Mouse (Mus musculus) liver, embryonic 14.5 days (tissue): ENCODE data around the gene Ift122. TPM values are rescaled to one million over a fixed set of nuclear protein-coding genes. Genes with fewer than 3 reads are reported as not detected.

ENCODE experiments used
- ATAC-seq: fragments of 200-750 bp; cut with Nextera tagmentation; 2 replicates; pipeline ENCODE4 v1.8.0; 2017; ENCODE audit warnings: moderate number of reproducible peaks, mild to moderate bottlenecking, moderate library complexity; ENCODE audit not compliant: insufficient read depth
- DNase-seq, 3 experiments: peaks; one replicate each; pipeline ENCODE4 v3.0.0-alpha.2; 2012 to 2013; ENCODE audit warnings: low read depth in 3 of 3, low spot score in 3 of 3
- H3K27ac ChIP-seq: fragments of 300-500 bp; sonication (generic); 2 replicates; pipeline ENCODE4 v1.5.1; 2014; ENCODE audit warnings: moderate library complexity, mild to moderate bottlenecking, control low read depth, inconsistent platforms
- H3K27me3 ChIP-seq: fragments of 300-500 bp; sonication (generic); 2 replicates; pipeline ENCODE4 v1.6.1; 2014; ENCODE audit warnings: mild to moderate bottlenecking, low read length, moderate library complexity; ENCODE audit not compliant: control insufficient read depth, insufficient read depth
- H3K36me3 ChIP-seq: fragments of 300-500 bp; sonication (generic); replicated peaks from 2 replicates; pipeline ENCODE4 v1.6.1; 2014; ENCODE audit warnings: low read depth; ENCODE audit not compliant: control insufficient read depth, insufficient read depth
- H3K4me1 ChIP-seq, 2 experiments: fragments of 200-500 bp in 1 of 2; fragments of 300-500 bp in 1 of 2; sonication (generic) in 1 of 2; replicated peaks; 2 replicates each; pipeline ENCODE4 v1.6.1; 2012 to 2014; ENCODE audit warnings: antibody characterized with exemption in 1 of 2, inconsistent platforms in 1 of 2, low read length in 1 of 2; ENCODE audit not compliant: control insufficient read depth in 2 of 2, insufficient read depth in 2 of 2
- H3K4me2 ChIP-seq: fragments of 300-500 bp; sonication (generic); 2 replicates; pipeline ENCODE4 v1.6.1; 2014; ENCODE audit warnings: low read depth, mild to moderate bottlenecking, control low read depth, moderate library complexity
- H3K4me3 ChIP-seq, 2 experiments: fragments of 200-500 bp in 1 of 2; fragments of 300-500 bp in 1 of 2; sonication (generic) in 1 of 2; 2 replicates each; pipeline ENCODE4 v1.5.1; 2012 to 2014; ENCODE audit warnings: low read depth in 2 of 2, low read length in 2 of 2, mild to moderate bottlenecking in 2 of 2, control low read depth in 1 of 2, inconsistent platforms in 1 of 2, moderate library complexity in 1 of 2; ENCODE audit not compliant: insufficient read depth in 1 of 2
- H3K9ac ChIP-seq: fragments of 300-500 bp; sonication (generic); replicated peaks from 2 replicates; pipeline ENCODE4 v1.6.1; 2014; ENCODE audit warnings: mild to moderate bottlenecking, control low read depth, moderate library complexity
- H3K9me3 ChIP-seq: fragments of 300-500 bp; sonication (generic); 2 replicates; pipeline ENCODE4 v1.6.1; 2016; ENCODE audit warnings: low read length, mixed read lengths; ENCODE audit not compliant: control insufficient read depth
- CTCF ChIP-seq: IDR thresholded peaks from 2 replicates; pipeline ENCODE4 v1.5.1; 2016; ENCODE audit warnings: antibody characterized with exemption, low read depth, control low read depth
- EP300 ChIP-seq: IDR thresholded peaks from 2 replicates; pipeline ENCODE4 v1.6.1; 2016; ENCODE audit warnings: antibody characterized with exemption, low read depth
- WGBS: fragments of 180-500 bp; shearing (Covaris S2); extraction: QIAGEN DNeasy Blood & Tissue Kit; methylation state at CpG from one replicate; pipeline ENCODE4 v1.1.7; 2014; ENCODE audit not compliant: insufficient replicate concordance; 5-methylcytosine and 5-hydroxymethylcytosine counted together
- polyA plus RNA-seq, 2 experiments: library from polyadenylated mRNA; depleted of rRNA in 1 of 2; stranded (reverse) in 1 of 2; unstranded in 1 of 2; fragments of >200 nt; fragmentation: Nextera tagmentation in 1 of 2; extraction: Ambion mirVana in 1 of 2; gene quantifications; 2 replicates each; pipeline versions ENCODE4 v1.2.1 to v1.2.3; 2012 to 2014

The Ift122 gene
- polyA plus RNA-seq, 2 experiments = 1.7 to 1.9 TPM

DNA sequence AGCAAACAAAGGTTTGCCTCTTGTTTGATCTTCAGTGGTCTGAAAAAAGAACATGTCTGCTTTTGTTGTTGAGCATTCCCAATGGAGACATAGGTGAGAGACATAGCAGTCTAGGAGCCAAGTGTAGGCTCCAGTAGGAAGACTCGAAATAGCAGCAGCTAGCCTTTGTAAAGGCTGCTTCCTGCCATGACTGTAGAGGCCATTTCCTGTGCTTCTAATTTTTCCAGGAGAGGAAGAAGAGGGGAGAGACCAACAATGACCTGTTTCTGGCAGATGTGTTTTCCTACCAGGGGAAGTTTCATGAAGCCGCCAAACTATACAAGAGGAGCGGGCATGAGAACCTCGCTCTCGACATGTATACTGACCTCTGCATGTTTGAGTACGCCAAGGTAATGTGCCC lies 52.3 kb downstream of the Ift122 start:
- no peak overlapping the region for H3K27ac ChIP-seq
- WGBS = 63% methylated on average over 6 of the region's 6 CpGs
- ATAC-seq = no peak

DNA sequence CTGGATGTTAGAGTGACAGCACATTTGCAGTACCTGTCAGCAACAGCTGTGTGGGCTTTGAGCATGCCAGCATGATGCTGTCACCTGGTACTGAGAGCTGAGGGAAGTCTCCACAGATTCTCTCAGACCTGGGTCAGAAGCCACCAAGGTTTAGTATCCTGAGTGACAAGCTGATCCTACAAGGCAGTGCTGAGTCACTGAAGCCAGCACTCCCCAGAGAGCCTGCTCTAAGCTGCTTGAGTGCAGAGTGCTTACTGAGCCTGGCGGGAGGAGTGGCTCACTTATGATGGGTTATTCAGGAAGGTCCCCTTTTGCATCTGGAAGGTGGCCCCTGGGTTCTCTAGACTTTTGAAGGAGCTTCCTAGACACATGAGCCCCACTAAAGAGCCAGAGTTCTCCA lies 53.2 kb downstream of the Ift122 start:
- Histone ChIP-seq H3K4me2 (no peak overlapping the region), H3K27me3 (no peaks in the 10 kb centered on the region), H3K9me3 (no peaks in the 10 kb centered on the region), H3K9ac (no peak overlapping the region), H3K4me3 (no peak overlapping the region), H3K27ac (no peak overlapping the region), H3K36me3 (no peaks in the 10 kb centered on the region), H3K4me1 (peaks cover 9 to 20% of the 10 kb centered on the region in 2 experiments; a peak in 3 of 4 replicates)
- TF ChIP-seq CTCF (no peak), EP300 (no peak)
- no peak for ATAC-seq
- no peak for DNase-seq
- 29% methylated on average over 1 of the region's 1 CpGs for WGBS

More for the DNA sequence above, 52.3 kb downstream of the Ift122 start:
- Histone ChIP-seq H3K27me3 (no peaks in the 10 kb centered on the region), H3K4me2 (no peak overlapping the region), H3K36me3 (no peaks in the 10 kb centered on the region), H3K9ac (no peak overlapping the region), H3K9me3 (no peaks in the 10 kb centered on the region), H3K4me1 (peaks cover 9 to 20% of the 10 kb centered on the region in 2 experiments; a peak in 3 of 4 replicates), H3K4me3 (no peak overlapping the region)
- DNase-seq = no peak
- TF ChIP-seq CTCF (no peak), EP300 (no peak)

DNA sequence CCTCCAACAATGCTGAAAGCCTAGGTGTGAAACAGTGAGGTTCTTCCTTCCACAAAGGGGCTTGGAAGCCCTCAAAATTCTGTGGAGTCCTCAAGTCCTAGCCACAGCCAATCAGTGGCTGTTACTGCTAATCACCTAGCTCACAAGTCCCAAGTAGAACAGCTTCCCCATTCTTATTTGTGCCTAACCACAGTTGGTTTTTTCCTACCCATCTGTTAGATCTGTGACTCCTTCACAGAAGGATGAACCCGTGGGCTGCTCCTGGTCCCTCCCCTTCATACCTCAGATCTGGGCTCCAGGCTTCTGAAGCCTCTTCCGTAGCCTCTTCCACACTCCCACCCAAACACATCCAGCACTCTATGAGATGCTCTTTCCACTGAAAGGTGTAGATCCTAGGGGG lies 53.6 kb downstream of the Ift122 start:
- Histone ChIP-seq H3K9me3 (no peaks in the 10 kb centered on the region), H3K27me3 (no peaks in the 10 kb centered on the region), H3K36me3 (no peaks in the 10 kb centered on the region), H3K27ac (no peak overlapping the region), H3K4me3 (no peak overlapping the region), H3K4me2 (no peak overlapping the region), H3K9ac (no peak overlapping the region), H3K4me1 (peaks cover 9 to 20% of the 10 kb centered on the region in 2 experiments; a peak in 3 of 4 replicates)
- TF ChIP-seq CTCF (no peak), EP300 (no peak)
- ATAC-seq = no peak
- WGBS = 35% methylated on average over 2 of the region's 2 CpGs
- no peak for DNase-seq

DNA sequence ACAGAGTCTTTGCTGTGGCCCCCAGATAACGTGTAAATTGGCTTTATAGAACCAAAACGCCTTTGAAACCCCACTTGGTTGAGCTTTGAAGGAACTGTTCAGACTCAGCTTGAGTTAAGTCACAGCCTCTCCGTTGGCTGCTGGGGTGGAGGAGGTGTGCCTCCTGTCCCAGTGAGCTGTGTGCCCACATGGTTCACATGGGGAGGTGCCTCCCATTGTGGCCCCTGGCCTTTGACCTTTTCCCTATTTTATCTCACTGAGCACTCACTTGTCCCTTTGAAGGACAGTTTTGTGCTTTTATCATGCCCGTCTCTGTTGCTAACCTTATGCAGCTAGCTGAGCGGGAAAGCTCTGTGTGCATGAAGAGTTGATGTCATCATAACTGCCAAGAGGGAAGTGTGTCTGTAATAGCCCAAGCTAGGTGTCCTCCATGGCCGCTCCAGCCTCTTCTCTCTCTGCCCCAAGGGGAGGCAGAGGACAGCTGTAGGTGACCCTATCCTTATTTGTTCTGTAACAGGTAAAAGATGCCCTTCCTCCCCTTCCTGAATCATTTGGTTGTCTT lies 55.2 kb downstream of the Ift122 start:
- 11% methylated on average over 6 of the region's 6 CpGs for WGBS
- no peak overlapping the region for H3K27ac ChIP-seq
- H3K36me3 ChIP-seq = no peaks in the 10 kb centered on the region
- DNase-seq = peak in 1 of 3 experiments; percentile 16
- H3K9ac ChIP-seq = no peak overlapping the region
- H3K27me3 ChIP-seq = no peaks in the 10 kb centered on the region
- peaks cover 9 to 20% of the 10 kb centered on the region in 2 experiments; a peak in 3 of 4 replicates for H3K4me1 ChIP-seq
- no peak for TF ChIP-seq EP300
- H3K4me3 ChIP-seq = no peak overlapping the region
- H3K9me3 ChIP-seq = no peaks in the 10 kb centered on the region
- H3K4me2 ChIP-seq = no peak overlapping the region
- peak; percentile 27; the same call in 1 of the 2 replicates for ATAC-seq

DNA sequence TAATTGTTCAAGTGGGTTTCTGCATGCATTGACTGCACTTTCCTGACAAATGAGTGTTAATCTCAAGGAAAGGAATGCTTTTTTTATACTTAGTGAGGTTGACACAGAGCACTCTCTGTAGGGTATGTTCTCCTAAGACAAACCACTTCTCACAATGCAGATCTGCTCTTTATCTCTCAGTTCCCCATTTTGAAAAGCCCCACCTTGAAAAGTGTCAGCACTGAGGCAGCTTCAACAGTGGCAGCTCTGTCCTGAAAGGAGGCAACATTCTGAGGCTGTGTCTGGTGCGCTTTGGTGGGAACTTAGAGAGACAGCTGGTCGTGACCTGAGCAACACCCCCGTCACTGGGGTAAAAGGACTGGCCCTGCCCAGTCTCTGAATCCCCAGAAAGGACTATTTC lies 55.8 kb downstream of the Ift122 start:
- Histone ChIP-seq H3K4me3 (no peak overlapping the region), H3K9me3 (no peaks in the 10 kb centered on the region), H3K9ac (no peak overlapping the region), H3K4me1 (peaks cover 9 to 20% of the 10 kb centered on the region in 2 experiments; a peak in 3 of 4 replicates), H3K27me3 (no peaks in the 10 kb centered on the region), H3K36me3 (no peaks in the 10 kb centered on the region), H3K4me2 (no peak overlapping the region), H3K27ac (no peak overlapping the region)
- WGBS = 16% methylated on average over 3 of the region's 3 CpGs
- DNase-seq = no peak
- ATAC-seq = no peak
- TF ChIP-seq CTCF (no peak), EP300 (no peak)
